Mouse (Mus musculus): ENCODE results near the gene Elmsan1. TPM values are rescaled to one million over a fixed set of nuclear protein-coding genes. Genes with fewer than 3 reads are reported as not detected.
A peak's percentile ranks its signal among the peaks of the same experiment; 100 is the strongest.

Gene Elmsan1
- polyA plus RNA-seq, 1 experiment from 2014 or later, result 5.8 TPM

GRCm38 (mm10) chr12:84217508-84218131 lies 1.1 kb downstream of the Elmsan1 start:
- Histone ChIP-seq H3K4me1 (replicated peaks; ENCODE audit: insufficient read depth, low read length) (peaks cover 49% of the 10 kb centered on the region), H3K36me3 (ENCODE audit: insufficient read depth, low read length) (no peaks in the 10 kb centered on the region), H3K27me3 (ENCODE audit: insufficient read depth, low read length) (no peaks in the 10 kb centered on the region), H3K9ac (ENCODE audit: low read depth, low read length) (peak overlapping the region; percentile 93), H3K4me3 (replicated peaks; ENCODE audit: low read depth, low read length) (peak overlapping the region; percentile 86), H3K4me2 (ENCODE audit: low read length) (peak overlapping the region; percentile 61), H3K9me3 (replicated peaks; ENCODE audit: low read length) (no peaks in the 10 kb centered on the region), H3K27ac (peak overlapping the region; percentile 91)
- DNase-seq (ENCODE audit: low spot score), result peak; percentile 73
- WGBS, result 2% methylated on average over 21 of the region's 21 CpGs
- TF ChIP-seq CTCF (IDR thresholded peaks at IDR 0.05; ENCODE audit: low read depth), result no peak; the same call in 1 of the 2 replicates
- no peak for ATAC-seq (replicated peaks; ENCODE audit: low FRiP score, low read depth)

DNA sequence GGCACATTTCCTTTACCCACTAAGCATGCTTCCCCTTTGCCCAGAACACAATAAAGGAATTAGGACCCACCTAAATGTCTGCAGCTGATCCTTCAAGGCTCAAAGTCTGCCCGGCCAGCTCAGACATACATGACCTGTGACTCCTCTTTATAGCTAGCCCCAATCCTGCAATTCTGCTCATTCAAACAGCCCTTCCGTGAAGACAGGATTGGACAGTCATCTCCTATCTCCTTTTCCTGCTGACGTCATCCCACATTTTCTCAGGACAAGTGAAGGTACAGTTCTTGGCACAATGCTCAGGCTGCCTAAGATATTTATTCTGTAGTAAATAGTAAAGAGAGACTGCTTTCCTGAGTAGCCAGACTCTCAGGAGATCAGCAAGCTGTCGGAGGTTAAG lies 1.6 kb downstream of the Elmsan1 start:
- Histone ChIP-seq H3K36me3 (ENCODE audit: insufficient read depth, low read length) (no peaks in the 10 kb centered on the region), H3K9me3 (replicated peaks; ENCODE audit: low read length) (no peaks in the 10 kb centered on the region), H3K4me2 (ENCODE audit: low read length) (peak overlapping the region; percentile 61), H3K9ac (ENCODE audit: low read depth, low read length) (peak overlapping the region; percentile 93), H3K27ac (peak overlapping the region; percentile 91), H3K27me3 (ENCODE audit: insufficient read depth, low read length) (no peaks in the 10 kb centered on the region), H3K4me3 (replicated peaks; ENCODE audit: low read depth, low read length) (peak overlapping the region; percentile 86), H3K4me1 (replicated peaks; ENCODE audit: insufficient read depth, low read length) (peaks cover 51% of the 10 kb centered on the region)
- ATAC-seq (replicated peaks; ENCODE audit: low FRiP score, low read depth) (no peak), DNase-seq (ENCODE audit: low spot score) (peak; percentile 41)
- 34% methylated on average over 4 of the region's 4 CpGs for WGBS
- no peak for TF ChIP-seq CTCF (IDR thresholded peaks at IDR 0.05; ENCODE audit: low read depth)

DNA sequence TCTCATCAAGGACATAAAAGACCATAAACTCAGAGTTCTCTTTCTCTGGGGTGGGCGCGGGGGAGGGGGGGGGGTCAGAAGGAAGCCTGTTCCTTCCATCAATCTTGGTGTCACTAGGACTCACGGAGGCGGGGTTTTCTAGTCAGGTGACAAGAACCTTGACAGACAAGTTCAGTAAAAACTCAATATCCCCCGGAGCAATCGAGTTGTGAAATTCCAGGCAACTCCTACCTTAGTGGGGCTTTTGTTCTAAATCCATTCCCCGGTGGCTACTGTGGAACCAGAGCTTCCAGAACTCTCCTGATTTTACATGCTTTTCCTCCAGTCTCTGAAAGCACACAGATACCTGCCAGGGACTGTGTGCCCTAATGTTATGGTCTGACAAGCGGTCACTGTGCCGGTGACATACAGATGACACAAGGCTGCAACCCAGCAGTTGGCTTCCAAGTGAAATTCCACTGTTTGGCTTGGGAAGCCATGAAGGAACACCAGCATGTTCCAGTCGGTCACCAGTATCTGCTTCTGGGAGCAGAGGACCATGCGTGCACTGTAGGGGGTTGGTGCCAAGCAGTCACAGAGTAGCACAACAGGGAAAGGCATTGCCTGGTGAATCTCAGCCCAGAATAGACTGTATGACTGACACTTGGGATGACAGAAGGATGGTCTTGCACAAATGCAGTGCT lies 2.8 kb downstream of the Elmsan1 start:
- DNase-seq (ENCODE audit: low spot score), result no peak
- TF ChIP-seq CTCF (IDR thresholded peaks at IDR 0.05; ENCODE audit: low read depth), result no peak
- peaks cover 51% of the 10 kb centered on the region for H3K4me1 ChIP-seq (replicated peaks; ENCODE audit: insufficient read depth, low read length)
- ATAC-seq (replicated peaks; ENCODE audit: low FRiP score, low read depth), result no peak
- 41% methylated on average over 9 of the region's 11 CpGs for WGBS
- H3K27me3 ChIP-seq (ENCODE audit: insufficient read depth, low read length), result no peaks in the 10 kb centered on the region
- H3K27ac ChIP-seq, result 0 out of 2 replicates have a peak overlapping the region, but pooled peaks have one; percentile 8
- H3K4me3 ChIP-seq (replicated peaks; ENCODE audit: low read depth, low read length), result no peak overlapping the region
- no peak overlapping the region for H3K9ac ChIP-seq (ENCODE audit: low read depth, low read length)
- H3K36me3 ChIP-seq (ENCODE audit: insufficient read depth, low read length), result no peaks in the 10 kb centered on the region
- no peaks in the 10 kb centered on the region for H3K9me3 ChIP-seq (replicated peaks; ENCODE audit: low read length)
- no peak overlapping the region for H3K4me2 ChIP-seq (ENCODE audit: low read length)

DNA sequence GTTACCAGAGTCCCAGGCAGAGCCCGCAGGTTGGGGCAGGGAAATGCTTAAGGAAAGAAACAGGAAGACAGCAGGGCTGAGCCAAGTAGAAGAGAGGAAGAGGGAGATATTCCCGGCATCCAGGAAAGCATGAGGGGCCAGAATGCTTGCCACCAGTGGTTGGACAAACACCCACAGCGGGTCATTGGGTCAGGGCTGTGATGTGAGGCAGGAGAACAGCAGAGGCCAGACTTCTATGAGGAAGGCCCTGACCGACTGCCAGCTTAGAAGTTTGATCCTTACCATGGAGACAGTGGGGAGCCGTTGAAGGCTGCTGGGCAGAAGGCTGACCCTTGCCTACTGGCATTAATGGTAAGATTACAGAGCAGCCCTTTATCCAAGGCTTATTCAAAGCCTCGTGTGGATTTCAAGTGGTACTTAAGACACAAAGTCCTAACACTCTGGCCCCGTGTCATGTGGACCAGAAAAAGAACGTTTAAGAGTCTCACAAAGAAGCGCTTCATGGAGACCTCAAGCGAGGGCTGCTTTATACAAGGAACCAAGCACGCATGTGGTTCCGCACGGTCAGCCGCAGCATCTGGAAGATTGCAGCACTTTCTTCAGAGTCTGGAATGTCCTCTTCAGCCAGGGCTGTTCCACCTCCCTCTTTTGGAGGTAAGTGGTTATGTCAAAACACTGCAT lies 4.0 kb downstream of the Elmsan1 start:
- Histone ChIP-seq H3K4me1 (replicated peaks; ENCODE audit: insufficient read depth, low read length) (peaks cover 51% of the 10 kb centered on the region), H3K4me2 (ENCODE audit: low read length) (no peak overlapping the region), H3K27me3 (ENCODE audit: insufficient read depth, low read length) (no peaks in the 10 kb centered on the region), H3K9me3 (replicated peaks; ENCODE audit: low read length) (no peaks in the 10 kb centered on the region), H3K4me3 (replicated peaks; ENCODE audit: low read depth, low read length) (no peak overlapping the region), H3K36me3 (ENCODE audit: insufficient read depth, low read length) (no peaks in the 10 kb centered on the region), H3K9ac (ENCODE audit: low read depth, low read length) (no peak overlapping the region), H3K27ac (peak overlapping the region; percentile 57; the same call in 1 of the 2 replicates)
- DNase-seq (ENCODE audit: low spot score) (peak; percentile 64), ATAC-seq (replicated peaks; ENCODE audit: low FRiP score, low read depth) (no peak)
- WGBS, result 36% methylated on average over 14 of the region's 14 CpGs
- peak; percentile 2; the same call in 1 of the 2 replicates for TF ChIP-seq CTCF (IDR thresholded peaks at IDR 0.05; ENCODE audit: low read depth)

DNA sequence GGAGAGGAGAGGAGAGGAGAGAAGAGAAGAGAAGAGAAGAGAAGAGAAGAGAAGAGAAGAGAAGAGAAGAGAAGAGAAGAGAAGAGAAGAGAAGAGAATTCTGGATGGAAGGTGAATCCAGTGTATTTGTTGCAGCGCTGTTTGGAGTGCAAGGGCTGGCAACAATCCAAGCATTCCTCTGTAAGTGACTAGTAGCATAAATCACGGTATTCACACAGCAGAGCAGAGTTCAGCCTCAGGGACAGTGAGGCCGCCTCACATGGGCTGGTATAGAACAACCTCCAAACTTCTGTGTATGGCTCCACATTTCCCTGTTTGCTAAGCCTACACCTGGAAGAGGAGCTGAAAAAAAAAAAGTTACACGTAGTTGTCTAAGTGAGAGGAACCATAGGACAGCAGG lies 6.4 kb downstream of the Elmsan1 start:
- no peak for TF ChIP-seq CTCF (IDR thresholded peaks at IDR 0.05; ENCODE audit: low read depth)
- Histone ChIP-seq H3K27me3 (ENCODE audit: insufficient read depth, low read length) (no peaks in the 10 kb centered on the region), H3K4me1 (replicated peaks; ENCODE audit: insufficient read depth, low read length) (peaks cover 39% of the 10 kb centered on the region), H3K36me3 (ENCODE audit: insufficient read depth, low read length) (no peaks in the 10 kb centered on the region), H3K9ac (ENCODE audit: low read depth, low read length) (no peak overlapping the region), H3K4me3 (replicated peaks; ENCODE audit: low read depth, low read length) (no peak overlapping the region), H3K4me2 (ENCODE audit: low read length) (no peak overlapping the region), H3K27ac (no peak overlapping the region), H3K9me3 (replicated peaks; ENCODE audit: low read length) (no peaks in the 10 kb centered on the region)
- 9% methylated on average over 4 of the region's 4 CpGs for WGBS
- ATAC-seq (replicated peaks; ENCODE audit: low FRiP score, low read depth) (peak; percentile 34), DNase-seq (ENCODE audit: low spot score) (peak; percentile 91)

DNA sequence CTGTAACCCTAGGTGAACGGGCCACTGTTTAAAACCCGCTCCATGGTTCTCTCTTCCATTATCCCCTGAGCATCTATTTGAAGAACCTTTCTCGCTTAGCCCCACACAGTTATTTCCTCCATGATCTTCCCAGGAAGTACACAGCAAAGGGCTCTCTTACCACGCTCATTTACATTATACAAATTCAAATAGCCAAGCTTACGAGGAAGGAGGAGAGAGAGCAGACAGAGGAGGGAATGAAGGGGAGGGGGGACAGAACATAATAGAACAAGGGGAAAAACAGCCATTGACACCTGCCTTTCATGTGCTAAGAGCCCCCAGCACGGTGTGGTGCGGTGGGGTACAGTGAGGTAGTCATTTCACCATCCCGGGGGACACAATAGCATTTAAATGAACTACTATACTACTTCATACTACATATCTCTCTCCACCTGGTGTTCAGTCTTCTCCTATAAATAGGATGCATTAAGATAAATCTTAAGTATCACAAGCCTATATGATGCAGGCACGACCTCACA lies 7.6 kb downstream of the Elmsan1 start:
- 69% methylated on average over 9 of the region's 9 CpGs for WGBS
- no peak overlapping the region for H3K27ac ChIP-seq
- H3K4me1 ChIP-seq (replicated peaks; ENCODE audit: insufficient read depth, low read length), result peaks cover 38% of the 10 kb centered on the region
- no peak for TF ChIP-seq CTCF (IDR thresholded peaks at IDR 0.05; ENCODE audit: low read depth)
- no peaks in the 10 kb centered on the region for H3K36me3 ChIP-seq (ENCODE audit: insufficient read depth, low read length)
- H3K9me3 ChIP-seq (replicated peaks; ENCODE audit: low read length), result no peaks in the 10 kb centered on the region
- H3K4me3 ChIP-seq (replicated peaks; ENCODE audit: low read depth, low read length), result no peak overlapping the region
- H3K4me2 ChIP-seq (ENCODE audit: low read length), result no peak overlapping the region
- H3K9ac ChIP-seq (ENCODE audit: low read depth, low read length), result no peak overlapping the region
- no peak for ATAC-seq (replicated peaks; ENCODE audit: low FRiP score, low read depth)
- no peaks in the 10 kb centered on the region for H3K27me3 ChIP-seq (ENCODE audit: insufficient read depth, low read length)
- DNase-seq (ENCODE audit: low spot score), result no peak
